Mouse (Mus musculus): ENCODE measurements around the gene Rpl26.

DNA sequence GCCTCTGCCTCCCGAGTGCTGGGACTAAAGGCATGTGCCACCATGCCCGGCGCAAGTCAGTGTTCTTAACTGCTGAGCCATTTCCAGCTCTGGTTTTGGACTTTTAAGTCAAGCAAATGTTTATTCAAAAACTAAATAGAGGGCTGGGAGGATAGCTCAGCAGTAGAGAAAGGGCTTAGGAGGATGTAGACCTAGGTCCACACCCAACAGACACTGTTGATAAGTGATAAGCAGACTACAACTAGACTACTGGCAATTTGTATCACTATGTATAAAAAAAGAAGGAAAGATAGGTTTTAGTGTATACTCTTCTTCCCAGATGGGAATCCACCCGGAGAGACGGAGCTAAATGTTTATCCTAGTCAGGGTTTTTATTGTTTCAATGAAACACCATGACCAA is 5.1 kb upstream of the Rpl26 start:
- TF ChIP-seq CTCF (IDR thresholded peaks at IDR 0.05; ENCODE audit: low read depth): no peak
- TF ChIP-seq EP300 (IDR thresholded peaks at IDR 0.05; ENCODE audit: low read depth): peak; percentile 47; the same call in 1 of the 2 replicates

Measured in liver, embryonic 14.5 days (tissue).